Mouse (Mus musculus) heart, adult 2 months (tissue): Measurements from ENCODE around the gene Efr3b.
A peak's percentile ranks its signal among the peaks of the same experiment; 100 is the strongest.

Source experiments
- CTCF ChIP-seq: fragments of 200-600 bp; IDR thresholded peaks from 2 replicates; pipeline ENCODE4 v1.8.1; 2022; ENCODE audit warnings: antibody characterized with exemption, mild to moderate bottlenecking, moderate library complexity
- POLR2A ChIP-seq: fragments of 200-500 bp; IDR thresholded peaks from 2 replicates; pipeline ENCODE4 v1.6.1; 2011; ENCODE audit warnings: mild to moderate bottlenecking, low read depth, low read length, control low read depth; ENCODE audit not compliant: insufficient read depth

- TF ChIP-seq CTCF (peak; percentile 47), POLR2A (no peak)
Observed at GRCm38 (mm10) chr12:3956351-3956750, 82.4 kb downstream of the Efr3b start.
